Mouse (Mus musculus): ENCODE results near the gene Hccs.
"Not testable (repeated sequence)": the region's sequence is repeated elsewhere in the genome, so short reads cannot be mapped to it uniquely, and the experiment has no call there.

Gene Hccs

GRCm38 (mm10) chrX:169319945-169320667 is at the start of gene Hccs:
TSS of gene Hccs (minus strand) at chrX:169320372.
- peak; percentile 90 to 96 for DNase-seq

GRCm38 (mm10) chrX:169357146-169357772 is 37.1 kb upstream of the Hccs start:
- no peak for DNase-seq

GRCm38 (mm10) chrX:169338213-169338612 is 18.0 kb upstream of the Hccs start:
- no peak for DNase-seq

- no peak for DNase-seq
Observed at GRCm38 (mm10) chrX:169337559-169337958, 17.4 kb upstream of the Hccs start.

GRCm38 (mm10) chrX:169332264-169332663 is 12.1 kb upstream of the Hccs start:
- DNase-seq: peak; percentile 40 to 51

- no peak for DNase-seq
Observed at GRCm38 (mm10) chrX:169325929-169326595, 5.9 kb upstream of the Hccs start.

- DNase-seq: not testable (repeated sequence)
Observed at GRCm38 (mm10) chrX:169320668-169321005, 465 bp upstream of the Hccs start.

- no peak for DNase-seq
Observed at GRCm38 (mm10) chrX:169319066-169319760, 959 bp downstream of the Hccs start.

GRCm38 (mm10) chrX:169308559-169308958 is 11.6 kb downstream of the Hccs start:
- no peak for DNase-seq

GRCm38 (mm10) chrX:169303945-169304344 is 16.2 kb downstream of the Hccs start:
- peak in 1 of 2 experiments; percentile 68 for DNase-seq

GRCm38 (mm10) chrX:169302271-169303045 is 17.7 kb downstream of the Hccs start:
- peak; percentile 1 to 45 for DNase-seq

GRCm38 (mm10) chrX:169299579-169299978 is 20.6 kb downstream of the Hccs start:
- no peak for DNase-seq

GRCm38 (mm10) chrX:169263433-169264172 is 56.6 kb downstream of the Hccs start:
- DNase-seq: no peak

GRCm38 (mm10) chrX:169262212-169262611 is 58.0 kb downstream of the Hccs start:
- no peak for DNase-seq

GRCm38 (mm10) chrX:169261034-169261433 is 59.1 kb downstream of the Hccs start:
- no peak for DNase-seq

GRCm38 (mm10) chrX:169256741-169257140 is 63.4 kb downstream of the Hccs start:
- no peak for DNase-seq

GRCm38 (mm10) chrX:169255915-169256314 is 64.3 kb downstream of the Hccs start:
- no peak for DNase-seq

- DNase-seq: no peak
Observed at GRCm38 (mm10) chrX:169222357-169223062, 97.7 kb downstream of the Hccs start.

- no peak for DNase-seq
Observed at GRCm38 (mm10) chrX:169220064-169220463, 100.1 kb downstream of the Hccs start.

- no peak for DNase-seq
Observed at GRCm38 (mm10) chrX:169210019-169210418, 110.2 kb downstream of the Hccs start.

Measured in kidney, postnatal 25 days (tissue).